Mouse (Mus musculus): ENCODE data around the gene Asxl1.

DNA sequence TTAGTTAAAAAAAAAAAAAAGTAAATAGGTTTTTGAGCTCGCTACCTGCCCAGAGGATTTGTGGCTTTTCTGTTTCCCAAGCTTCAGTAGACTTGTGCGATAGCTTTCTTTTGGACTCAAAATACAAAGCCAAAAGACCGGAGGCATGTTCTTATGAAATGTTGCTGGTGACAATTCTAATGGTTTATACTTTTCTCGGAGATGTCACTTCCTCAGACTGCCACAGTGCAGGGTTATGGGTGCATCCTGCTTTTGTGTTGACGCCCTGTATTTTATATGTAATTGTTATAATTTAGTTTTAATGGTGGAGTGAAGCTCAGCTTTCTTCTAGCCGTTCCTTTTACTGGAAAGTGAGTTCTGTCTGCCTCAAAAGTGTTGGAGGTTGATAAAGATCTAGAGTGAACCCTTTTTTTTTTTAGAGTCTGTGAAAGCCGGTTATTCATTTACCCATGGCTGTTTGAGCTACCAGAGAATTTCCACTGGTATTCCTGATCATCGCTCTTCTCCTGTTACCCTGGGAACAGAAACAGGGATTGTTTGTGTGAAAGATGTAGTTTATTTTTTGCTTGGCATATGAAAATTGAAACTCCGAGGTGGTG is 1.7 kb downstream of the Asxl1 start:
- TF ChIP-seq POLR2A (IDR thresholded peaks at IDR 0.05; ENCODE audit: borderline replicate concordance, control insufficient read depth, low read depth, low read length) (no peak), CTCF (IDR thresholded peaks at IDR 0.05; ENCODE audit: control insufficient read depth, insufficient read depth, low read length) (no peak)
